Mouse (Mus musculus) natural killer cell, adult 2 months (primary cell): ENCODE results near the gene Brd4.
A peak's percentile ranks its signal among the peaks of the same experiment; 100 is the strongest.
"Not testable (repeated sequence)": the region's sequence is repeated elsewhere in the genome, so short reads cannot be mapped to it uniquely, and the experiment has no call there.

Experiments
- DNase-seq, 2 experiments: peaks; one replicate each; pipeline ENCODE4 v3.0.0; 2022; ENCODE audit warnings: low spot score in 2 of 2

Brd4 gene

DNA sequence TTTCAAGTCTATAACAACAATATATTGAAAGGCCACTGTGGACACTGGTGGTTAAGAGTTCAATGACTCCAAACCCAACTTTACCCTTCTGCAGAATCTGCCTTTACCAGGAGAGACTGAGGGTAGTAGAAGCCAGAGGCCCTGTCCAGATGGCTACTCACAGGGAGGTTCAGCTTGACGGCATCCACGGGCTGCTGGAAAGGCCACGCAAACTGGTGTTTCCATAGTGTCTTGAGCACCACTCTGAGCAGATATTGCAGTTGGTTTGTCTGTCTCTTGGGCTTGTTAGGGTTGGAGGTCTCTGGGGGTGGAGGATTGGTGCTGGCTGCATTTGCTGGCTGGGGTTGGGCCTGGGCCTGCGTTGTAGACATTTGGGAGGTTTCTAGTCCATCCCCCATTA lies 55.3 kb downstream of the Brd4 start:
- DNase-seq = no peak

DNA sequence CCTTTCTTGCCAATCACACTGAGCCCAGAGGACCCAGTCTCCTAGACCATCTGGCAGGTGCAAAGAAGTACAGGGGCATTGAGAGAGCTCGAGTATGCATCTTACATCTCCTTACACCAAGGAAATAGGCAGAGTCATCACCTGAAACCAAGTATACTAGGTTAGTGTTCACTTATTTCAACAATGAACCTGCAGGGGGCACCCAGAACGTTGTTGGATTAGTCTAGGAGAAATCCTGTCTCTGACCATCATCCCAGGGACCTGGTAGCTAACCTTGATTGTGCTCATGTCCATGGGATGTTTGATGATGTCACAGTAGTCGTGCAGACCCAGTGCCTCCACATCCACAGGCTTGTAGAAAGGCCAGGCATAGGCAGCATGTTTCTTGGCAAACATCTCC lies 63.6 kb downstream of the Brd4 start:
- DNase-seq = no peak

DNA sequence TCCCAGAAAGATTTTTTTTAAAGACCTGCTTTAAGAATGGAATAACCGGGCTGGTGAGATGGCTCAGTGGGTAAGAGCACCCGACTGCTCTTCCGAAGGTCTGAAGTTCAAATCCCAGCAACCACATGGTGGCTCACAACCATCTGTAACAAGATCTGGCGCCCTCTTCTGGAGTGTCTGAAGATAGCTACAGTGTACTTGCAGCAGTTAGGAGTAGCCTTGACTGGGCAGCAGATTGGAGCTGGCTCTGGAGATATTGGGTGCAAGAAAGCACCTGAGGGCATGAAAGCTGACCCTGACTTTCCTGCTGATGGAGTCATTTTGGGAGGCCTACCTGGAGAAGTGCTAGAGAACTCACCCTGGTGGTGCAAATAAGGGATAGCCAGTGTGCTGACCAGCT lies 68.9 kb downstream of the Brd4 start:
- not testable (repeated sequence) for DNase-seq

DNA sequence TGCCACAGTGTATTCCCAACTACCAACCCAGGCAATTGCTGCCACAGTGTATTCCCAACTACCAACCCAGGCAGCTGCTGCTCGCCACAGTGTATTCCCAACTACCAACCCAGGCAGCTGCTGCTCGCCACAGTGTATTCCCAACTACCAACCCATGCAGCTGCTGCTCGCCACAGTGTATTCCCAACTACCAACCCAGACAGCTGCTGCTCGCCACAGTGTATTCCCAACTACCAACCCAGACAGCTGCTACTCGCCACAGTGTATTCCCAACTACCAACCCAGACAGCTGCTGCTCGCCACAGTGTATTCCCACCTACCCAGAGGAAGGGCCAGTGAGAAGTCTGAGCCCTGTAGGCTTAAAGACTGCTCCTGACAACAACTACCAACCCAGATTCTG lies 73.0 kb downstream of the Brd4 start:
- not testable (repeated sequence) for DNase-seq

DNA sequence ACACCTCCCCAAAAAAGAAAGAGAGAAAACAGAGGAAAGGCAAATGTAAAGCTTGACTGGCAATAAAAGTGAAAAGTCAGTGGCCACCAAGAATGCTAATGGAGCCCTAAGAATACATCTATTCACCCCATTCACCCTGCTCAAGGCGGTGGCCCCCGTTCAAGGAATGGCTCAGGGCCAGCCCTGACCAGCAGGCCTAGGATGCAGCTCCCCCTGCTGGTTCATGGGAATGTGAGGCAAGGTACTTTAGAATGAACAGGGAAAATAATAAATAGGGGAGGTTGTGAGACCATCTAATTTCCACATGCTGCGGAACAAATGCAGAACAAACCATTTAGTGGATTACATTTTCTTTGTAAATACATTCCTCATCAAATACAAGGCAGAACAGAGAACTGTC lies 74.8 kb downstream of the Brd4 start:
- DNase-seq = peak in 1 of 2 experiments; percentile 32

DNA sequence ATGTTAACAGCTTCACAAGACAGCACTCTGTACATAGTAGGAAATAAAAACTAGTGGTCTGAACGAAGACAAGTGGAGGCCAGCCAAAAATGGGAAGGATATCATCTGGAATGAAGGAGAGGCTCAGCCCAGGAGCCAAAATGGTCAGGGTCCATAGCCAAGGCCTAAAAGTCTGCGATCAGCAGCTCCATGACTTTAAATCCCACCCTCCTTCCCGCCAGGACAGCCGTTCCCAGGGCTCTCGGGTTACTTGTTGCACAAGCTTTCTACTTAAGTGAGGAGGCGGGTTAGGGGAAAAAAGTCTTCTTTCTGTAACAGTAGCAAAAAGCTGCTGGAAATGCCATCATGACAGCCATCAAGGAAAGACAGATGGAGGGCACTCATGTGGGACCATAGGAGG lies 75.4 kb downstream of the Brd4 start:
- no peak for DNase-seq

DNA sequence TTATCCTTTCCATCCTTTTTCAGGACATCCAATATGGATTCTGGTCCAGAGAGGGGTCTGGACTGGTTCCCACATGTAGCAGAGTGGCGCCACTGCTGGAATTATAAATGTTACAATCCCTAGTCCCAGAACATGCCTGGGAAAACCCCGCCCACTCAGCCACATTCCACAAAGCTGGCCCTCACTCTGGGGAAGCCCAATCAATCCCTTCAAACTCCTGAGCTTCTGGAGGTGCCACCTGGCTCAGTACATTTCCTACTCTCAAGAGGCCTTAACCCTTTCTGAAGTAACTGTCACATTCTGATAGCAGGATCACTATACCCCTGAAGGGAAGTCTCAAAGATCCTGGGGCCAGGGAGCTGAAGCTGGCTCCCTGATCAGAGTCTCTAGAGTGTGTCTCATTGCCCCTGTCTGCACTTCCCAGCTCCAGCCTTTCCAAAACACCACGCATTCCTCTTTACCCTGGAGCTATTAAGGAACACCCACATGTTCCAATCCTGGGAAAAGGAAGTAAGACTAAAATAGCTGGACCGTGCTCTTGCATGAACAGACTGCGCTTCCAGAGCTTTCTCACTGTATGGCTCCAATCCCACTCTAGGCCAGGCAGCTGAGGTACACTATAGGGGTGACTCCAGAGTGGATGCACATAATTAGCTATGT lies 76.8 kb downstream of the Brd4 start:
- no peak for DNase-seq

DNA sequence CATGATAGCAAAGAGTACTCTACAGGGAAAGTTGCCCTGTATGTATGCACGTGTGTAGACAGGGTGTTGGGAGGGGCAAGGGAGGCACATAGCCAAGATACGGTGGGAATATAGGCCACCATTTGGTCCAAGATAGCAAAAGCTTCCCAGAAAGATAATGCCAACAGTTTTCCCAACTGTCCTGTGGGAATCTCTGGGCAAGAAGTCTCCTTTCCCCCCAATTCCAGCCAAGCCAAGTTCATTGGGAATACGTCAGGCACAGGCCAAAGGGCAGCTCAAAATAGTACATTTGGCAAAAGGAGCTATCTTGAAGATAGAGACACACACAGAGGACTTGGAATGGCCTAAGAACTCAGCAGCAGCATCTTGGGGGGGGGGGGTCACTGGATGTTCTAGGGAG lies 79.2 kb downstream of the Brd4 start:
- no peak for DNase-seq

DNA sequence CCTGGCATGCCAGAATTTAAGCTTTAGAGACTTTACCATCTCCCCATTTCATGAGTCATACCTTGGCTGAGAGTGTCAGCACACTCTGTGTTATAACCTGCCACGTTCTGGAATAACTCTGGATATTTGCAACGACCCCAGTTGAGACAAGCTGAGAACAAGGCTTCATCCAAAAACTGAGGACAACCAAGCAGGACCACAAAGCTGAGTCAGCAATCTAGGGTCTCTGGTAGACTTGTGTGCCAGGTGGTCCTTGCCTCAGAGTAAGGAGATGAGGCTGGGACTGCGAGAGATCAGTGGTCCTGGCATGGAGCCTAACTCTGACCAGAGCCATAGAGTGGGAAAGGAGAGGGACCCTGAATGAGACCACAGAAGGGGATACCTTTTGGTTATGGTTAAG lies 81.5 kb downstream of the Brd4 start:
- no peak for DNase-seq

DNA sequence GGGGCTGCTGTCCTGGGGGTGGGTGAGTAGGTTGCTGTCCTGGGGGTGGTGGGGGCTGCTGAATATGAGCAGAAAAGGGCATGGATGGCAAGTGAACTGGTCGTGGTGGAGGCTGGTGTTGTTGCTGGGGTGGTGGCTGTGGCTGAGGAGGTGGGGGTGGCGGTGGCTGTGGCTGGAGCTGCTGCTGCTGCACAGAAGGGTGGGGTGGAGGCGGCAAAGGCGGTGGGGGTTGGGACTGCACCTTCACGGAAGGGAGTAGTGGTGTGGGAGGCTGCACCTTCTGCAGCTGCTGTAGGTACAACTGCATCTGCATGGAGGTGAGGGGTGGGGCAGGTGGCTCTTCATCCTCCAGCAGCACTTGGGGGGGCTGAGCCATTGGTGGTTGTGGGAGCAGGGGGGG lies 83.4 kb downstream of the Brd4 start:
- DNase-seq = no peak

DNA sequence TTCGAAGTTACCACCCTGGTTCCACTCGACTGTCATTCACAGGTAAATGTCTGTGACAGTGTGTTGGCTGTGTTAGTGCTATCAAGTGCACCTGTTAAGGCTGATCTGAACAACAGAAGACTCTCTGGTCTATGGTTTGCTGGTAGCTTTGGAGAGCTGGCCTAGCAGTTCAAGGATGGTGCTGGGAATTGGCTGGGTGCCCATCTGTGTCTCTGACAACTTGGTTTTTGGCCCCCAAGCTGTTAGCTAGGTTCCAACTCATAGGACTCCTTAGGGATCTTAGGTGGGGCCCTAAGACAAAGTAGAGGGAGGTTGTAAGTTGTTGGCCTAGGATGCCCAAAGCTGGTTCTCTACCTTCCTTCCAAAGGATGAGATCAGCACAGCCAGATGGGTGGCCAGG lies 84.7 kb downstream of the Brd4 start:
- no peak for DNase-seq

DNA sequence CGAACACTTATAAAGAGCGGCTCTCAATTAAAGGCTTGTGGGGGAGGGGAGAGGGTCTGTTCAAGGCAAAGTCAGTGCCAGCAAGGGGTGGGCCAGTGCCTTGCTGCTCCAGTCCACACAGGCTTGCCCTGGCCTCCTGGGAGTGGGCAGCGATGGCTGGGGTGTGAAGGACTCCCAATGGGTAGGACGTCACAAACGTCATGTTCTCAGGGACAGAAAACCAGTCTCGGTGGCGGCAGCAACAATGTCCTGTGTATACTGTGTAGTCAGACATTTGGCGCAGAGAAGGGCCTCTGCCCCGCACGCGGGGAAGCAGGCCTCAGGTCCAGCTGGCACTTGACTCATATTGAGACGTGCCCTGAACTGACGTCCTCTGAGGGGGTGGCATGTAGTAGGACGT lies 87.4 kb downstream of the Brd4 start:
- DNase-seq = no peak

DNA sequence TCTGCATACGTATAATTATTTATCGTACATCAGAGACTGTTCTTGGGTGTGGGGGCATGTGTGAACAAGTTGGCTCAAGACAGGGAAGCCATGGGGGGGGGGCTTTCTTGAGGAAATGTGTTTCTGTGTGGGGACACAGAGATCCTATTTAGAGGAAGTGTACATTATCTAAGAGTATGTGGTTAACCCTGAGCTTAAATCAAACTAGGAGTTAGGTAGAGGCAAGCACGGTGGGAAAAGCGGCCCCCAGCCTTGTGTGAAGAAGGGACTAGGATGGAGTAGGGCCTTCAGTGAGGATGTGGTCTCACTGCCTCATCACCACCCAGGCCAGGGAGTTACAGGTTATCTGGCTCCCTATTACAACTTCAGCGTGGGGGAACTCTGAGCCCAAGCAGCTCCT lies 88.8 kb downstream of the Brd4 start:
- DNase-seq = no peak

DNA sequence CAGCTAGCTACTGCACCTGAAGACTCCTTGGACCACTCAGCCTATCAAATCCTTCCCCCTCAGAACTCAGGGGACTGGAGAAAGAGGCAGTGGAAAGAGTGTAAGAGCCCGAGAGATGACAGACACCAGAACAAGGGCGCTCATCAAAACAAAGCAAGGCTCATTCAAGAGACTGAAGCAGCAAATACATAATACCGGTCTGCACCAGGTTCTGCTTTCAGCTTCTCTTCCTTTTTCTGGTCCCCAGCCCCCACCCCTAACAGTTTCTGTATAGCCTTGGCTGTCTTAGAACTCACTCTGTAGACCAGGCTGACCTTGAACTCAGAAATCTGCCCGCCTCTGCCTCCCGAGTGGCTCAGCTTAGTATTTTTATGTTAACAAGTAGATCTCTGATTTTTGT lies 91.5 kb downstream of the Brd4 start:
- DNase-seq = no peak

DNA sequence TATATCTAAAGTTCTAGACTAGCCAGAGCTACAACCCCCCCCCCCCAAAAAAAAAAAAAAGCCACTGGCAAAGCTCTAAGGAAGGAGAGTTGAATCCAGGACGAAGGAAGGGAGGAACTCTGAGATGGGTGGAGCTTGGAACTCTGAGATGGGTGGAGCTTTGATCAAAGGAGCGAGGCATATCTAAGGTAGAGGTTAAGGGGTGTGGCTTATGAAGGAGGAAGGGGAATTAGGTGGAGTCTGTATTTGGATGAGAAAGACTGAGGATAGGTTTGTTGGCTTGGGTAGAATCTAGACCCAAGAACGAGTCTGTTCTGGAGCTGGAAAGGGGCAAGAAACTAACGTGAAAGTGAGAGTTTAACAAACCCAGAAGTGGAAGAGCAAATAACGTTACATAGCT lies 94.7 kb downstream of the Brd4 start:
- DNase-seq = no peak

DNA sequence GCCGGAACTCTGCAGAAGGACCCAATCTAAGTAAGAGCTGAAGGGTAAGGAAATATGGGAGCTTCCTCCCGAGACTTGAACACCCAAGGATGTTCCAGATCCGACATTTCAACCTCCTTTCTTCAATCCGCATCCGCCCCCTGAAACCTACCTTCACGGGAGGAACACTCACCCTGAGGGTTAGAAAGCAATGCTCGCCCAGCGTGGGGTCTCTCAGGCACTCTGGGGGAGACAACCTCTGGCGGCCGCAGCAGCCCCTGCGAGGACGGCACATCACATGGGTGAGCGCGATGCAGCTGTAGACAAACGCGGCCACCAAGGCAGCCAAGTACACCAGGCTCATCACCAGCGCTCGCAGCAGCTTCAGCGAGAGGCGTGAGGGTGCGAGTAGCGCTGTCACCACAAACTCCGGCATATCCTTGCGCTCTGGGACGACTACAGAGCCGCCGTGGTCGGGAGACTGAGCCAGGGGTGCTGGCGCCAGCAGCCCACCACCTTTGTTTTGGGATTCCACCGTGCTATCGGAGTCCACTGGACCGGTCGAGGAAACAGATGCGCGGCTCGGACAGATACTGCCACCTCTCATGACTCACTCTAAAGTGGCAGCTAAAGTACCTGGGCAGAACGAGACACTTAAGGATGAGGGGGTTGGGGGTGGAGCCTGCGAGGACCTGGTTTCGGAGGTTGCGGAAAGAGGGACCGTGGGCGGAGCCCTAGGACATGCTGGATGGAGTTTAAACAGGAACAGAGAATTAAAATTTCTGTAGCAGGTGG lies 95.5 kb downstream of the Brd4 start, which contains the start of gene Ephx3:
Ephx3 (minus strand) TSS at position 687 of the 774 bp plus-strand sequence.
- DNase-seq = no peak

DNA sequence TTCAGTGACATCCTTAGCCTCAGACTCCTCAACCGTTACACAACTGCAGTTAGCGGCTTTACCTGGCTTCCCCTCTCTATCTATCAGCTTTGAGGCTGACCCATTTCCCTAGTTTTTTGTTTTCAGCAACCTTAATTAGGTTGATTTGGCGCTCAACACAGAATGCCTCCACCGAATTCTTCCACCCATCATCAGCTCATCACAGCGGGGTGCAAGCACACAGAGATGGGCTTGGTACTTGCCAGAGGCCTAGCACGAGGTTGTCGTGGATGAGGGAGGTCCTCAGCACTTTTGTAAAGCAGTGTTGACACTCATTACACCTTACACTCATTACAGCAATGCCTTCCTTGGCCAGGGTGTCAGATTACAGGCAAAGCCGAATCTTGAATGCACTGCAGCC lies 101.5 kb downstream of the Brd4 start:
- DNase-seq = no peak

DNA sequence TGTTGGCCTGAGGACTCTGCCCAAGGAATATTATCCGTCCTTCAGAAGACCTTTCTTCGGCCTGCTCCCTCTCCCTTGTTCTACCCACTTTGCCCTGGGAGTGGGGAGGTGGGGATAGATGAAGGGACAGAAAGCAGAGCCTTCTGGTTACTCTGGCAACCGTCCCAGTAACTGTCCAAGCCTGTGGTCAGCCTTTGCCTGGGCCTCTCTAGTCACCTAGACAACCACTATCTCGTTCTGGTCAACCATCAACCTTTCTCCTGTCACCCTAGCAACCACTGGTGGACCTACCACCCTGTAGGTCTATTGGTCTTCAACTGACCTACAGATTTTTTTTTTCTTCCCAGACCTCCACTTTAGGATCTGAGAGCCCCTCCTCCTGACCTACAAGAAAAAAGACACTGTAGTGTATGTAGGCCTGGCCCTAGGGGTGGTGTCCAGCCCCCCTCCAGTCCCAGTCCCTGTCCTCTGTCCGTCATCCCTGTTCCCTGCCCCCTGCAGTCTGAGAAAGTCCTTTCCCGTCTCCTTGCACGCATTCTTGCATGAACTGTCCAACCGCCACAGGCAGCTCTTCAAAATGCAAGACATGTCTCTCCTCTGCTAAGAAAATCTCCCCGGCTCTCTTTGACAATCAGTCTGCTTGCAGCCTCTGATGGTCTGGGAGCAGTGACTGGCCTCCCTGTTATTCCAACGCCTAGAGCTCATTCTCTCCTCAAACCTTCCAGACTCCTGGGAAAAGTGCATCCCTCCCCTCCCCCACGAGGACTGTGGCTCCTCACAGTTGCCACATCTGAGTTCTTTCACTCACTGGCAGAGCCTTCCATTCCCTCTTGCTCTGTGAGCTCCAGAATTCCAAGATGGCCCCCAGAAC lies 104.7 kb downstream of the Brd4 start:
- DNase-seq = no peak

DNA sequence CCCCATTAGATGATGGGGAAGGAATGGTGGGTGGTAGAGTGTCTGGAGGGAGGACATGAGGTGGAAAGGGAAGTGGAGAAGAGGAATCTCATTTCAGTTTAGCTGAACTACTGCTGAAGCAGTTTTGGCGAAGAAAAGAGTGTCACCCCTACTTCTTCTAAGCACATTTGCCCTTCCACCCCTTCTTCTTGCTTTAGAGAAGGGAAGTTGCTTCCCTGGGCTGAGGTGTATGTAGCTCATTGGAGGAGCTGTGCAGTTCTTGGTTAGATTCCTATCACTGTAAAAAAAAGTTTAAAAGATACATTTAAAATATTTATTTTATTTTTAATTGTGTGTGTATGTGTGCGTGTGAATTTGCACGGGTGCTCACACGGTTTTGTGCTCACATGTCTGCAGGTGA lies 107.6 kb downstream of the Brd4 start:
- no peak for DNase-seq

DNA sequence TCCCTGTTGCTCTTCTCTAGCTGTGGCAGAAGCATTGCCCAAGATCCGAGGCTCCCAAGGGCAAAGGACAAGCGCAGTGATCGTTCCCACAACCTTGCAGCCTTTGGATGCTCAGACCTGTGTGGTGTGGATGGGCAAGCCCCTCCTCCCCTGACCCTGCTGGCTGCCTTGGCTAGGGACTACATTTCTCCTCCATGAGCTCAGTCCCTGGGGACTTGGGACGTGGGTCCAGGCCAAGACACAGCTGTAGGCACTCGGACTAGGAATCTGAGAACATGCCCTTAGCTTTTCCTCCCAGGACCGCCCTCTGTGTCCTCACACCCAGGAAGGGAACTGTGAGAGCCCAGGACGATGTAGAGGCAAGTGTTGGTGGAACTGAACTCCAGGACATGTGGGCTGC lies 111.4 kb downstream of the Brd4 start:
- DNase-seq = no peak

DNA sequence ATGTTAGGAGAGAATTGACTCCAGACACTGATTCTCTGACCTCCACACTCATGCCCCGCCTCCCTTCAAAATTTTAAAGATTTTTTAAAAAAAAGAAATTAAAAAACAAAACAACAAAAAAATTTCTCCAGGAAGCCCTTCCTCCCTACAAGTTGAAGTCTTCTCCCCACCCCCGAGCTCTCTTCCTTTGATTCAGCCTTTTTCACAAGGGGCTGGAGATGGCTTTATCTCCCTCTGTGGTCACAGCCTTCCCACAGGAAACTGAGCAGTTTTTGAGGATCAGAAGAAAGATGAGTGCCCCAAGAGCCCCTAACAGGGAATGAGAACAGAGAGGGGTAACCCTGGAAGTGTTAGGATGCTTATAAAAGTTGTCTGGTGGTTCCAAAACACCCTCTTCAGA lies 112.0 kb downstream of the Brd4 start:
- no peak for DNase-seq

DNA sequence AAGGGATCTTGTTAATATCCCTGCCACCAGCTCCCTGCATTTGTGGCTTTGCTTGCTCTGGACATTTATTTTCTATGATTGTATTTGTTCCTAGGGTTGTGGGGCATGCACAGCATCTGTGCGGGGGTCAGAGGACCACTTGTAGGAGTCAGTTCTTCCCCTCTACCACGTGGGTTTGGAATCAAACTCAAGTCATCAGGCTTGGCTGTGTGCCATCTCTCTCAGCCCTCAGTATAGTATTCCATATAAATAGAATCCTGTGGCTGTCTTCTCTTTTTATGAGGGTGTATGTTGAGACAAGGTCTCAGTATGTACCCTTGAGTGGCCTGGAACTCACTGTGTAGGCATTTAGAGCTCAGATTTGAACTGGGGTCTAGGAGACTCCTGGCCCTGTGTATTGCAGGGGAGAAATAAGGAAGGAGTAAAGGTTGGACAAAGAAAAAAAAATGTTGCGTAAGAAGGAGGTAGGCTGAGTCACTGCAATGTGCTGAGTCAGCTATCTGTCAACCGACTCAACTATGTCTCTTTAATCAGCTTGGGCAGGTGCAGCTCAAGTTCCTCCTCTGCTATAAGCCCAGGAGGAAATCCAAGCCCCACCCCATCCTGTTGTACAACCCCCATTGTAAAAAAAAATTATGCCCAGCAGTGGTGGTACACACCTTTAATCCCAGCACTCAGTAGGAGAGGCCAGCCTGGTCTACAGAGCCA lies 114.8 kb downstream of the Brd4 start:
- no peak for DNase-seq
